Mouse (Mus musculus) urinary bladder, postnatal 10 days (tissue): ENCODE results near the gene Kif1bp.
"Not testable (repeated sequence)": the region's sequence is repeated elsewhere in the genome, so short reads cannot be mapped to it uniquely, and the experiment has no call there.

Experiments used
- DNase-seq: peaks from one replicate; pipeline ENCODE4 v3.0.0; 2022; ENCODE audit warnings: low spot score

The Kif1bp gene

DNA sequence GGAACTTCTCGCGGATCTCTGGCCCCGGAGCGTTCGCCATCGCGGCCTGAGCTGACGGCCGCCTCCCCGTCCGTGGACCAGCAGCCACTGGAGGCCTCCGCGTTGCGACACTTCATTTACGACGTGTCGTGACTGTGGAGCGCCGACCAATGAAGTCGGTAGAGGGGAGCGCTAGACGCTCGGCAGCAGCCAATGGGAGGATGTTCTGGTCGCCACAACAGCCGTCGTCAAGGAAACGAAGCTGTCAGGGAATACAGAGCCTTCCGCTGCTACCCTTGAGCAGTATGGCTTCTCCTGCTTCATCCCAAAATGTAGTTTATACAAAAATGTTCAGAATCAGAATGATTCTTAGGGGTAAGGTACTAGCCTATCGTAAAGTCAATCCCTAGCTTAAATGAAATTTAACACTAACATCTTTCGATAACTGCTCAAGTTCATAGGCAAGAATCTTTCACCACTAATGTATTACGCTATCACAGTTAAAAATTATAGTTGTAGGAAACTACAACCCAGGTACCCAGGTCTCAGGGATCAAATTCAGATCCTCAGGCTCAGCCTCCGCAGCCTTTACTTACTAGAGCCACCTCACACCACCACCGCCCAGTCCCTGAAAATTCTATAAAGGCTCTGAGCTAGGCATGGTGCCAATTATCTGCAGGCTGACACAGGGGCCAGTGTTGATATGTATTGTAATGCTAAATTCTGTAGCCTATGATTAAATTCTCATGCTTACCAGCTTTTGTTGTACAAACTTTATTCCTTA lies at the start of gene Kif1bp:
TSS of gene Kif1bp (minus strand) at position 120 of the 763 bp plus-strand sequence.
- DNase-seq: peak; percentile 91

DNA sequence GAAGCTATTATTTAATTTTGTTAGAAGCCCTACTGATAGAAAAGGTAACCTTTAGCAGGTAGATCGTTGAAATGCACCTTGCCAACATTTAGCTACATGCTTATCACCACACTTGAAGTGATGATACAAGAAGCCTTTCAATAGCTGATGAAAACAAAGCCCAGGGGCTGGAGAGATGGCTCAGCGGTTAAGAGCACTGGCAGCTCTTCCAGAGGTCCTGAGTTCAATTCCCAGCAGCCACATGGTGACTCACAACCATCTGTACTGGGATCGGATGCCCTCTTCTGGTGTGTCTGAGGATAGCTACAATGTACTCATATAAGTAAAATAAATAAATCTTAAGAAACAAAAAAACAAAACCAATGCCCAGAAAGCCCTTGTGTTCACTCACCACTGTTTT lies 25.9 kb upstream of the Kif1bp start:
- no peak for DNase-seq

DNA sequence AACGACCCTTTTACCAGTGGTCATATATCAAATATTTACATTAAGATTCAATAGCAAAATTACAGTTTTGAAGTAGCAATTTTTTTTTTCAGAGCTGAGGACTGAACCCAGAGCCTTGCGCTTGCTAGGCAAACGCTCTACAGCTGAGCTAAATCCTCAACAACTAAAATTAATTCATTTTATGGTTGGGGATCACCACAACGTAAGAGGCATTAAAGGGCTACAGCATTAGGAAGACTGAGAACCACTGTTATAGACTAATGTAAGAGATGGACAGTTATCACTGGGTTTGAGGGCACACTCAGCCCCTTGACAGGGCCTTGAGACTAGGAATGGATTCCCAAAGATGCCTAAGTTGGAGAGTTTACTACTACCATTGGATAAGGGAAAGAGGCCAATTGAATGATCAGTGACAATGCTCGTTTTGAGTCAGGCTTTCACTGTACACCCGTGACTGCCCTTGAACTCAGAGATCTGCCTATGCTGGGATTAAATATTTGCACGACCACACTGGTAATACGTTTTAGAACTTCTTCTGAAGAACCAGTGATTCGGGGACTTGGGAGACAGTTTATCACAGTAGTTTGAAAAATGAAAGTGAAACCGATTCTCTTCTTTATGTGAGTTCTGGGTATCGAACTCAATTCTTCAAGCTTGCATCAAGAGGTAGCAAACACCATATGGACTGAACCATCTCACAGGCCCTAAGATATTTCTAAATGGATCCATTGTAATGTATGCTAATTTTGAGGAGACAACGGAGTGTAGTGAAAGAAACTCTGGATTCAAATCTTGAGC lies 25.2 kb upstream of the Kif1bp start:
- no peak for DNase-seq

DNA sequence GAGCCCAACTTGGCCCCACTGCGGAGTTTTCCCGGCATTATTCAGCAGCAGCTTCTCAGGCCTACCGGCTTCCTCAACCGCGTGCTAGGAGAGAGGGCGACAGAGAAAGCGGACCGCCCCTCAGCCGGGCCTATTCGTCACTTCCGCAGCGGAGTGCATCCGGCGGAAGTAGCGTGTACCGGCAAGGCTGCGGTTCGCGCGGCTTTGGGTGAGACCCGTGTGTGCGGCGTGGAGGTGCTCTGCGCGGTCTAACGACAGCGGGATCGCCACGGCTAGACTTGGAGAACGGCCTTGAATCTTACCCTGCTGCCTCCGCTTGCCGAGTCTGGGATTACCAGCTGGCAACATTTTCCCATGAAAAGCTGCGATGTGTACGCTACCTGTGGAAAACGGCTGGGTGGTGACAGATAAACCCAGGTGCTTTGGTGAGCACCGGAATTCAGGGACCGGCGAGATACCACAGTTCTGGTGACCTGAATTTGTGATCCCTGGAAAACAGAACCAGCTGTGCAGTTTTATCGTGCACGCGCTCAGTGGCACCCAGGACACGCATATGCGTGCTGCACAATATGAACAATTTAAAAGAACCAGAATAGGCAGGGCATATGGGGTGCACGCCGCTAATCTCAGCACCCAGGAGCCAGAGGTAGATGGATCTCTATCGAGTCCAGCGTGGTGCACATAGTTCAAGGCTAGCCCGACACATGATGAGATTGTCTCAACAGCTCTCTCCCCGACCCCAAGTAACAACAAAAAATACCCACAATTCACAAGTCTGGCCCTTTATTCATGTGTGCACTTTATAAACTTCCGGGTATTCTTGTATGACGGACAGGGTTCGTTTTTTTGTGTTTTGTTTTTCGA lies 24.2 kb upstream of the Kif1bp start, which contains the start of gene Ddx21:
TSS of gene Ddx21 (minus strand) at position 105 of the 864 bp plus-strand sequence.
- DNase-seq: peak; percentile 62

- DNase-seq: no peak
These were observed 23.5 kb upstream of the Kif1bp start for GRCm38 (mm10) chr10:62601833-62602176.

- DNase-seq: no peak
These were observed 23.0 kb upstream of the Kif1bp start for GRCm38 (mm10) chr10:62601053-62601791.

DNA sequence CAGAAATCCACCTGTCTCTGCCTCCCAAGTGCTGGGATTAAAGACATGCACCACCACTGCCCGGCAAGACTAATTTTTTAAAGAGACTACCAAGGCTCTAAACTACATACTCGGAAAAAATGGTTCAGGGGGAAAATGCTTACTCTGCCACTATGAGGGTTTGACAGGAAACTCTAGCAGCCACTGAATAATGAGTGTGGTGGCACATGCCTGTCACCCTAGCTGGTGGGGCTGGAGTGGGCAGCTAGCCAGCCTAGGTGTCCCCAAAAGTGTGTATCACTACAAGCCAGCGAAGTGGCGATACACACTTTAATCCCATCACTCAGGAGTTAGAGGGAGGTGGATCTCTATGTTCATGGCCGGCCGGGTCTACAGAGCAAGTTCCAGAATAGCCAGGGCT lies 21.8 kb upstream of the Kif1bp start:
- DNase-seq: no peak

GRCm38 (mm10) chr10:62599311-62599710 lies 21.1 kb upstream of the Kif1bp start:
- DNase-seq: not testable (repeated sequence)

GRCm38 (mm10) chr10:62592496-62592895 lies 14.2 kb upstream of the Kif1bp start:
- DNase-seq: no peak

DNA sequence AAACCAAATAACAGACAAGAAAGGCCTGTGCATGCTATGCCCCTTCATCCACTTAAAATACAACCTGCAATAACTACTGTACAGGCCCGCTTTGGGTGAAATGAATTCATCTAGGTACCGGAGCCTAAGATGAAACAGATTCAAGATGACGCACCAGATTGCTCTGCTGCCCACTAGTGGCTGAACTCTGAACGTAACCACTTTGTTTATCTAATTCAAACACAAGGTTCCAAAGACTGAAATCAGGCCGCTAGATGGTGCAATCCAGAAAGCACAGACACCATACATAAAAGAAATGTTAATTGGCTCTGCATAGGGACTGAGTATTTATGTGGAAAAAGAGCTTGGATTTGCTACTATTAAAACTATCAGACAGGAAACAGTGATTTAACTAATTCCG lies 11.9 kb upstream of the Kif1bp start:
- DNase-seq: peak; percentile 42

DNA sequence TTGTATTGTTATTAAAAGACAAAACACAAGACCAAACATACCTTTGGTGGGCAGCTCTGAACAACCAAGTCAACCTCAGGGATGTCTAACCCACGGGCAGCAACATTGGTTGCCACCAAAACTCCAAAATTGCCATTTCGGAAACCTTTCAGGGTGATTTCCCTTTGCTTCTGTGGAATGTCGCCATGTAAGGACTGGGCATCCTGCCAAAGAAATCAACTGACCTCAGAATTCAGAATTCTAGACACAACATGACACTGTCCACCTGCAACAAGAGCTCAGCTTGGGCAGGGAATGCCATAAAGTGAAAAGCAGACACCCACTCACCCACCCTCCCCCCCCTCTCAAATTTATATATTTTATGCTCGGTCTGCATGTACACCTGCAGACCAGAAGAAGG lies 10.4 kb upstream of the Kif1bp start:
- DNase-seq: no peak

DNA sequence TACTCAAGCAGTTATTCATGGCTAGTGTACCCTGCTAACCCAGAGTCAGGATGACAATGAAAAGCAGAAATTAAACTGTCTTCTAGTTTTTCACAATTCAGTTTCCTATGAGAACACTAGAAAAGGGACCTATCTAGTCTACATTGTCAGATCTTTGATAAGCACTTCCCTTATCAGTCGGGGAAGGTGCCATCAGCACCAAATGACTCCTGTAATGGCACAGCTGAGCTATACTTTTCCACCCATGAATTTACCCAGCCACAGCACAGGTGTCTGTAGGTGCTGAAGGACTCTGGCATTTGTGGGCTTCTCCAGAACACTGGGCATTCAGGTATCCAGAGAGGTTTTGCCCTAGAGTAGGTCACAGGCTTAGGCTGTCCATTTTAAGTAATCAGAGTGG lies 5.0 kb upstream of the Kif1bp start:
- DNase-seq: no peak

GRCm38 (mm10) chr10:62582701-62583100 lies 4.4 kb upstream of the Kif1bp start:
- DNase-seq: no peak

DNA sequence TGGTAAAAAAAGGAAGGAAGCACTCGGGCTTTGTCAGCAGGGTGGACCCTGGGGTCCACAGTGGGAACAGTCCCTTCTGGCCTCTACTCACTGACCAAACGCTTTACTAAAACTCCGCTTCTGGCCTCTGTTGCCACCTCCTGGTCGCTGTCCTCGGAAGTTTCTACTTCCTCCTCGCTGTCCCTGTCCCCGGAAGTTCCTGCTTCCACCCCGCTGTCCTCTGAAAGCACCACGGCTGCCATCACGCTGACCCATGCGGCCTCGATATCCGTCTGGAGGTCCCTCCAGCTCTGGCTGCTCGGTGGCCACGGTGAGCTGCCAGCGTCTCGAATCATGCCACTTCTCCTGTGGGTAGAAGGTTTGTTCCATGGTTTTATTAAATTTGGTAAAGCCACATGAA lies 4.0 kb upstream of the Kif1bp start:
- DNase-seq: no peak

- DNase-seq: not testable (repeated sequence)
These were observed 872 bp upstream of the Kif1bp start for GRCm38 (mm10) chr10:62579129-62579528.

GRCm38 (mm10) chr10:62577673-62578337 lies 452 bp downstream of the Kif1bp start:
- DNase-seq: no peak

DNA sequence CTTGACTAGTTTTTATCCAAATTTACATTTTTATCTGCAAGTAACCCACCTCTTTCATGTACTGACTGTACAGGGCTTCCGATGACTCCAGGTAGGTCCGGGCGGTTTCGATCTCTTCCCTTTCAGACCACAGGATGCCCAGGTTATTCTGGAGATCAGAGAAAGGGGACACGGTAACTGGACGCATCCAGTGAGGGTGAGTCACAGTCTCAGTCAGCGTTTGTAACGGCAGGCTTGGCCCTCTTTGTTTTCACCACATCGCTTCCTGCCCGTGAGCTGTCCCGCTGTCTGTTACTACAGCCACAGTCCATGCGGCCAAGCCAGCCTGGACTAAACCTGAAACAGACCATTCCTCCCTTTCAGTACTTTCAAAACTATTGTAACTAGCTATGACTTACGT lies 3.3 kb downstream of the Kif1bp start:
- no peak for DNase-seq

DNA sequence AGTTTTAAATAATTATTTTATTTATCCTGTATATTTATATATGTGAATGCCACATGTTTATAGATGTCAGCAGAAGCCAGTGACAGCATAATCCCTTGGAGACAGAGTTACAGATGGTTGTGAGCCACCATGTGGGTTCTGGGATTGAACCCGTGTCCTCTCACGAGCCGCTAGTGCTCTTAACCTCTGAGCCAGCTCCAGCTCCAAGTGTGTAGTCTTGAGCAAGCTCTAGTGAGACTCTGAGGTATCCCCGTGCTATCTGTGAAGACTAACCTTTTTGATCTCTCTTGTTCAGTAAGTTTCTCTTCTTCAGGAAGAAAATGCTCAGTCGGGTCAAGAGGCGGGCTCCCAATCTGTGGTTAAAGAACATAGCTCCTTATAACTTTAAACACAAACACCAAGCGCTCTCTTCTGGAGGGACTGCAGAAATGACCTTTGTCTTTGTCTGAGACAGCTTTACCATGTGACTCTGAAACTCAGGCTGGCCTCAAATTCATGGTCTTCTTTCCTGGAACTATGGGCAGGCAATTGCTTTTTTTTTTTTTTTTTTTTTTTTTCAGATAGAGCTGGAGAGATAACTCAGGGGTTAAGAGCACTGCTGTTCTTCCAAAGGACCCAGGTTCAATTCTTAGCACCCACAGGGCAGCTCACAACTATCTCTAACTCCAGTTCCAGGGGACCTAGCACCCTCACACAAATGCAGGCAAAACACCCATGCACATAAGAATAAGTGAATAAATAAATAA lies 8.0 kb downstream of the Kif1bp start:
- DNase-seq: no peak

DNA sequence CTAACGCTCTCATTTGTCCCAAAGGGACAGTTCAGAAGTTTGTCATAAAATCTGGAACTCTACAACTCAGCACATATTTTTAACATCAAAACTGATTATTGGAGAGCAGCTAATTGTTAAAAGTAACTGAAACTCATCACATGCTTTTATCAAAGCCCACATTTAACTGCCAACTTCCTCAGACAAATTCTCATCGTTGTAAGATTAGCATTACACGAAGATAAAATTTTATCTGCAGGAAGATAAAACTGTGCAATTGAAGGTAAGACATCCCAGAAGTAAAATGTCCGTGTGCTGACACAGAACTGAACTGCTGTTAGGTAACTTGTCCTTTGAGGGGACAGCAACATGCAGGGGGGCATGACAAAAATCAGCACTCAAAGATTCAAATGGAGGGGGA lies 9.4 kb downstream of the Kif1bp start:
- no peak for DNase-seq

GRCm38 (mm10) chr10:62557736-62558135 lies 20.5 kb downstream of the Kif1bp start:
- DNase-seq: no peak

GRCm38 (mm10) chr10:62556558-62556901 lies 21.7 kb downstream of the Kif1bp start:
- DNase-seq: no peak
